Mouse (Mus musculus) lung, embryonic 15.5 days (tissue): ENCODE data around the gene Tubb4a. TPM values are rescaled to one million over a fixed set of nuclear protein-coding genes. Genes with fewer than 3 reads are reported as not detected.
A peak's percentile ranks its signal among the peaks of the same experiment; 100 is the strongest.

Source experiments
- ATAC-seq: fragments of 200-750 bp; cut with Nextera tagmentation; 2 replicates; pipeline ENCODE4 v1.8.0; 2017; ENCODE audit warnings: moderate number of reproducible peaks, borderline replicate concordance; ENCODE audit not compliant: low FRiP score, low TSS enrichment; ENCODE audit errors: extremely low read depth
- H3K27ac ChIP-seq: fragments of 300-500 bp; sonication (generic); 2 replicates; pipeline ENCODE4 v1.5.1; 2015; ENCODE audit warnings: moderate library complexity, mild to moderate bottlenecking, inconsistent platforms
- H3K27me3 ChIP-seq: fragments of 300-500 bp; sonication (generic); 2 replicates; pipeline ENCODE4 v1.6.1; 2015; ENCODE audit warnings: inconsistent platforms
- H3K36me3 ChIP-seq: fragments of 300-500 bp; sonication (generic); 2 replicates; pipeline ENCODE4 v1.6.1; 2015; ENCODE audit warnings: inconsistent platforms
- H3K4me1 ChIP-seq: fragments of 300-500 bp; sonication (generic); 2 replicates; pipeline ENCODE4 v1.6.1; 2015; ENCODE audit warnings: inconsistent platforms
- H3K4me2 ChIP-seq: fragments of 300-500 bp; sonication (generic); 2 replicates; pipeline ENCODE4 v1.6.1; 2015; ENCODE audit warnings: inconsistent platforms, mild to moderate bottlenecking, moderate library complexity
- H3K4me3 ChIP-seq: fragments of 300-500 bp; sonication (generic); 2 replicates; pipeline ENCODE4 v1.5.1; 2015; ENCODE audit warnings: mild to moderate bottlenecking, inconsistent platforms
- H3K9ac ChIP-seq: fragments of 300-500 bp; sonication (generic); 2 replicates; pipeline ENCODE4 v1.6.1; 2015; ENCODE audit warnings: inconsistent platforms
- H3K9me3 ChIP-seq: fragments of 300-500 bp; sonication (generic); 2 replicates; pipeline ENCODE4 v1.6.1; 2016; ENCODE audit warnings: inconsistent platforms
- WGBS: fragments of 180-500 bp; shearing (Covaris S2); methylation state at CpG from one replicate; pipeline ENCODE4 v1.1.7; 2015; 5-methylcytosine and 5-hydroxymethylcytosine counted together
- polyA plus RNA-seq: library from polyadenylated mRNA; unstranded; fragments of >200 nt; fragmentation: Nextera tagmentation; extraction: Ambion mirVana; gene quantifications from 2 replicates; pipeline ENCODE4 v1.2.1, GENCODE M21; 2015

Tubb4a gene
- polyA plus RNA-seq, 1 experiment from 2014 or later, result 17.5 TPM

DNA sequence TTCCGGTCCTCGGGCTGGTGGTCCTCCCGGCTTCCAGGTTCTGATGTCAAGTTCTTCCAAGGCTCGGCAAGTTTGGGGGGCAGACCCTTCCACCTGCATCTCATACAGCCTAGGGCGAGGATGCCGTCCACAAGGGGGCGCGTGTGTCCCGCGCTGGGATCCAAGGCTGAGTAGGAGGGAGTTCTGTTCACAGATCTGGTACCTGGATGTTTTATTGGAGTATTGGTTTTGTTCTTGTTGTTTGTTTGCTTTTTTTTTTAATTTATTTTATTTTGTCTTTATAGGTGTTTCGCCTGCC, 9.0 kb upstream of the Tubb4a start:
- H3K9ac ChIP-seq, result no peak overlapping the region
- no peak overlapping the region for H3K27ac ChIP-seq
- 1% methylated on average over 11 of the region's 11 CpGs for WGBS
- no peaks in the 10 kb centered on the region for H3K9me3 ChIP-seq
- peak overlapping the region; percentile 54 for H3K4me2 ChIP-seq
- H3K27me3 ChIP-seq, result no peaks in the 10 kb centered on the region
- peak overlapping the region; percentile 17 for H3K4me3 ChIP-seq
- no peaks in the 10 kb centered on the region for H3K36me3 ChIP-seq
- H3K4me1 ChIP-seq, result peaks cover 9% of the 10 kb centered on the region
- ATAC-seq, result peak; percentile 73; the same call in 1 of the 2 replicates

DNA sequence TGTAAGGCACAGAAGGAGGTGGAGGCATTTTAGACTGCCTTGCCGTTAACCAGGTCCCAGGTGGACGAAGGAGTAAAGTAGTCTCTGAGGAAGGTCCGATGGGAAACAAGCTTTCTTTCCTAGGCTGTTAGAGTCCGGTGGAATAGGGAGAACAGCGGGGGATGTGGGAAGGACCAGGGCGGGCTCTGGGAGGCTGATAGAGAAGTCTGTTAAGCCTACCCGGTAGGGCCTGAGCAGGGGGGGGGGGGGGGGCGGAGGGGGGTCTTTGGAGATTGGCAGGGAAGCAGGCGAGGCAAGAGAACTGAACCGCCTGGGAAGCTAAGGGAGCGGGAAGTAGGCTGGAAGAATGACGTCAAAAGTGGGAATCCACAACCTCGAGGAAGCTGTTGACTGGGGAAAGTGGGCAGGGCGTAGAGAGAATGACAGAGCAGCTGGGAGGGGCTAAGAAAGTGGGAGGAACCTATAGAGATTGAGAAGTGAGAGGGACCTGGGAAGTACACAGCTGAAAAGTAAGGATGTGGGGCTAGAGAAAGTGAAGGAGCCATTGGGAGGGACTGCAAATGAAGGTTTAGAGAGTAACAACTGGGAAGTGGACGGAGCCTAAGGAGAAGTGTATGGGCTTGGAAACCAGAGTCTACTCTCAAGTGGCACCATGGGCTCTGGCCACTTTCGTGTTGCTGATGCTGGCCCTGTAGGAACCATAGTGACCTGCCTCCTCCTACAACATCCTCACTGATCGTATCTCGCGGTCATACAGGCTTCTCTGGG, 8.5 kb upstream of the Tubb4a start:
- Histone ChIP-seq H3K36me3 (no peaks in the 10 kb centered on the region), H3K27me3 (no peaks in the 10 kb centered on the region), H3K9me3 (no peaks in the 10 kb centered on the region), H3K9ac (no peak overlapping the region), H3K4me1 (peaks cover 9% of the 10 kb centered on the region), H3K27ac (no peak overlapping the region), H3K4me3 (peak overlapping the region; percentile 17), H3K4me2 (peak overlapping the region; percentile 54)
- ATAC-seq, result peak; percentile 80; the same call in 1 of the 2 replicates
- WGBS, result 2% methylated on average over 18 of the region's 19 CpGs

DNA sequence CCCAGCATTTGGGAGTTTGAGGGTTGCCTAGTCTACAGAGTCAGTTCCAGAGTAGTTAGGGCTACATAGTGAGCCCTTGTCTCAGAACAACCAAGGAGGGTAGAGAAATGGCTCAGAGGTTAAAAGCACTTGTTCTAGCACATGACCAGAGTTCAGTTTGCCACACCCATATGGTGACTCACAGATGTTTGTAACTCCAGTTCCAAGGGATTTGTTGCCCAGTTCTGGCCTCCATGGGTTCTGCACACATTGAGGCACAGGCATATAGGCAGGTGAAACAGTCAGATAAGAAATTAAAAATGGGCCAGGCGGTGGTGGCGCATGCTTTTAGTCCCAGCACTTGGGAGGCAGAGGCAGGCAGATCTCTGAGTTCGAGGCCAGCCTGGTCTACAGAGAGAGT, 6.6 kb upstream of the Tubb4a start:
- H3K4me1 ChIP-seq, result peaks cover 9% of the 10 kb centered on the region
- ATAC-seq, result no peak
- H3K9ac ChIP-seq, result no peak overlapping the region
- no peaks in the 10 kb centered on the region for H3K9me3 ChIP-seq
- H3K27ac ChIP-seq, result no peak overlapping the region
- H3K4me3 ChIP-seq, result no peak overlapping the region
- H3K27me3 ChIP-seq, result no peaks in the 10 kb centered on the region
- H3K36me3 ChIP-seq, result no peaks in the 10 kb centered on the region
- WGBS, result 87% methylated on average over 3 of the region's 3 CpGs
- H3K4me2 ChIP-seq, result no peak overlapping the region

DNA sequence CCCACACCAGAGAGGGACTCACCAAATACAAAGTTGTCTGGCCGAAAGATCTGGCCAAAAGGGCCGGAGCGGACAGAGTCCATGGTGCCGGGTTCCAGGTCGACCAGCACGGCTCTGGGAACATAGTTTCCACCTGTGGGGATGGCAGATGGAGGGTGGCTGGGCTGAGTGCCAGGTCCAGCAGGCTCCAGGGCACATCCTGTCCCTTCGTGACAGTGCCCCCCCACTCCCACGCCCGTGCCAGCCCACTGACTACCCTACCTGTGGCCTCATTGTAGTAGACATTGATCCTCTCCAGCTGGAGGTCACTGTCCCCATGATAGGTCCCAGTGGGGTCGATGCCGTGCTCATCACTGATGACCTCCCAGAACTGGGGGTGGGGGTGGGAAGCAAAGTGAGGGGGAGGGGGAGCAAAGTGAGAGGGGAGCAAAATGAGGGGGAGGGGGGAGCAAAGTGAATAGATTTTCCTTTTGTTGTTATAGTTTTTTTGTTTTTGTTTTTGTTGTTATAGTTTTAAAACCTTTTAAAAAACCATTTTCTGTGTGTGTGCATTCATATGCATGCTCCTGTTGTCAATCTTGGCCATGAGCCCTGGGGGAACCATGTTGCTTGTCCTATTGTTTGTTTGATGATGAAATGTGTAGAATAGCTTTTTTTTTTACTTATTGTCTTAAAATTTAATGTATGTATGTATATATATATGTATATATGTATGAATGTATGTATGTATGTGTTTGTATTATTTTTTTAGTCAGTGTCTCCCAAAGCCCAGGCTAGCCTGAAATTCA, 1.4 kb downstream of the Tubb4a start:
- Histone ChIP-seq H3K27me3 (peaks cover 11% of the 10 kb centered on the region; the same call in 1 of the 2 replicates), H3K4me1 (peaks cover 10% of the 10 kb centered on the region), H3K36me3 (no peaks in the 10 kb centered on the region), H3K9ac (no peak overlapping the region), H3K27ac (no peak overlapping the region), H3K4me2 (no peak overlapping the region), H3K4me3 (no peak overlapping the region), H3K9me3 (no peaks in the 10 kb centered on the region)
- no peak for ATAC-seq
- 79% methylated on average over 11 of the region's 11 CpGs for WGBS

DNA sequence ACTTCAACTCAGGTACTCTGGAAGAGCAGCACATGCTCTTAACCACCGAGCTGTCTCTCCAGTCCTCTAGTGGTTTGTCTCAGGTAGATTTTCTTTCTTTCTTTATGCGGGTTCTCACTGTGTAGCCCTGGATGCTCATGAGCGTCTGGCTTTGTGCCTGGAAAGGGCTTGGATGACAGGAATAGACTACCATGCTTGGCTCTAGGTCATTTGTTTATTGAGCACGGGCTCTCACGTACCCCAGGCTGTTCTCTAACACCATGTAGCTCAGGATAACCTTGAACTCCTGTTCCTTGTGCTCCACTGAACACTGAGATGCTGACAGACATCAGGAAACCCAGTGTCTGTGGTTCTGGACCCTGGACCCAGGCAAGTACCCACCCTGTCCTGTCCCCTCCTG, 5.1 kb downstream of the Tubb4a start:
- 68% methylated on average over 5 of the region's 5 CpGs for WGBS
- H3K36me3 ChIP-seq, result no peaks in the 10 kb centered on the region
- ATAC-seq, result no peak
- H3K4me1 ChIP-seq, result peaks cover 9% of the 10 kb centered on the region
- H3K4me3 ChIP-seq, result no peak overlapping the region
- no peak overlapping the region for H3K27ac ChIP-seq
- H3K27me3 ChIP-seq, result 0 out of 2 replicates have a peak, but pooled peaks cover 7% of the 10 kb centered on the region
- H3K9me3 ChIP-seq, result no peaks in the 10 kb centered on the region
- no peak overlapping the region for H3K9ac ChIP-seq
- H3K4me2 ChIP-seq, result no peak overlapping the region

DNA sequence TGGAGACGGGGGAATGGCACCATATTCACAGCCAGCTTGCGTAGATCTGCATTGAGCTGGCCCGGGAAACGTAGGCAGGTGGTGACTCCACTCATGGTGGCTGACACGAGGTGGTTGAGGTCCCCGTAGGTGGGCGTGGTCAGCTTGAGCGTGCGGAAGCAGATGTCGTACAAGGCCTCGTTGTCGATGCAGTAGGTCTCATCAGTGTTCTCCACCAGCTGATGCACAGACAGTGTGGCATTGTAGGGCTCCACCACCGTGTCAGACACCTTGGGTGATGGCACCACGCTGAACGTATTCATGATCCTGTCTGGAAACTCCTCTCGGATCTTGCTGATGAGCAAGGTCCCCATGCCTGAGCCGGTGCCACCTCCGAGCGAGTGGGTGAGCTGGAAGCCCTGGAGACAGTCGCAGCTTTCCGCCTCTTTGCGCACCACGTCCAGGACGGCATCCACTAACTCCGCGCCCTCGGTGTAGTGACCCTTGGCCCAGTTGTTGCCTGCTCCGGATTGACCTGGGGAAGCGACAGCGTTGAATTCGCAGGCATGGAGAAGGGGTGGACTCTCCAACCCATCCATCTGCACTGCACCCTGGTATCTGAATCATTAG, 6.2 kb downstream of the Tubb4a start:
- no peaks in the 10 kb centered on the region for H3K4me1 ChIP-seq
- no peak overlapping the region for H3K9ac ChIP-seq
- H3K36me3 ChIP-seq, result no peaks in the 10 kb centered on the region
- H3K9me3 ChIP-seq, result no peaks in the 10 kb centered on the region
- ATAC-seq, result no peak
- H3K27me3 ChIP-seq, result no peaks in the 10 kb centered on the region
- 92% methylated on average over 31 of the region's 31 CpGs for WGBS
- no peak overlapping the region for H3K4me3 ChIP-seq
- no peak overlapping the region for H3K27ac ChIP-seq
- H3K4me2 ChIP-seq, result no peak overlapping the region

DNA sequence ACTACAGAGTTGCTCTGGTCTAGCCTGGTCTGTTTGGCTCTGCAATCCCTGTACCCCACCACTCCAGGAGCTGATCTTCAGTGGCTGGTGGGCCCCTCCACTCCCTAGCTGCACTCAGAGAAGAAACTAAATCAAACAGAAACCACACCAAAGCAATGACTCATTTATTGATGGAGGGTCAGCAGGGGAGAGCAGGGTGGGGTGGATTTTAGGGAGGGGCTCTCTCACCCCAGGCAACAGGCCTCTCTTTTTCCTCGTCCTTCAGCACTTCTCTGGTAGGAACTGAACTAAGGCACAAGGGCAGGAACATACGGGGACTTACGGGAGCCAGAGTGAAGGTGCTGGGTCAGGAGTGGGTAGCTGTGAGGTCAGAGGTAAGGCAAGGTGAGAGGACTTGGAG, 7.7 kb downstream of the Tubb4a start:
- WGBS, result 61% methylated on average over 3 of the region's 3 CpGs
- H3K4me3 ChIP-seq, result no peak overlapping the region
- H3K9ac ChIP-seq, result no peak overlapping the region
- ATAC-seq, result no peak
- no peak overlapping the region for H3K4me2 ChIP-seq
- H3K36me3 ChIP-seq, result no peaks in the 10 kb centered on the region
- H3K9me3 ChIP-seq, result no peaks in the 10 kb centered on the region
- no peaks in the 10 kb centered on the region for H3K4me1 ChIP-seq
- H3K27ac ChIP-seq, result no peak overlapping the region
- H3K27me3 ChIP-seq, result no peaks in the 10 kb centered on the region

- 28% methylated on average over 6 of the region's 6 CpGs for WGBS
- H3K36me3 ChIP-seq, result no peaks in the 10 kb centered on the region
- no peaks in the 10 kb centered on the region for H3K27me3 ChIP-seq
- H3K9me3 ChIP-seq, result no peaks in the 10 kb centered on the region
- no peak within 1 kb of the TSS for H3K9ac ChIP-seq
- no peak; the same call in 1 of the 2 replicates for ATAC-seq
- H3K27ac ChIP-seq, result no peak within 1 kb of the TSS
- H3K4me3 ChIP-seq, result no peak within 1 kb of the TSS
- H3K4me2 ChIP-seq, result no peak within 1 kb of the TSS
- H3K4me1 ChIP-seq, result no peaks in the 10 kb centered on the region
Observed at GRCm38 (mm10) chr17:57078336-57078735, 9.2 kb downstream of the Tubb4a start, which contains the start of gene Dennd1c. Dennd1c (minus strand) TSS chr17:57078514.

DNA sequence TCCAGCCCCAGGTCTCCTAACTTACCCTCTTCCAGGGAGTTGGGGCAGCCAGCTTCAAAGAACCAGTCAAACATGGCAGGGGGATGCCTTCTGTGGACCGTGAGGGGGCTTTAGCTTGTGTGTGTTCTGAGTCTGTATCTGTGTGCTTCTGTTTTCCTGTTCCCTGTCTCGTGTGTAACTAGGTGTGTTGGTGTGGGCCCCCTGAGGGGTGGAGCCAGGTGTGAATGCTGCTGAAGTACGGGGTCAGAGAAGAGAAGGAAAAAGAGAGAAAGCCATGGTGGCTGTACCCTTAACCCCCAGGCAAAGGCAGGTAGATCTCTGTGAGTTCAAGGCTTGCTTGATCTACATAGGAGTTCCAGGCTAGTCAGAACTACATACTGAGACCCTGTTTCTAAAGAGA, 10.7 kb downstream of the Tubb4a start:
- no peak overlapping the region for H3K4me2 ChIP-seq
- ATAC-seq, result no peak
- H3K9ac ChIP-seq, result no peak overlapping the region
- H3K27ac ChIP-seq, result no peak overlapping the region
- no peaks in the 10 kb centered on the region for H3K9me3 ChIP-seq
- H3K4me3 ChIP-seq, result no peak overlapping the region
- H3K36me3 ChIP-seq, result no peaks in the 10 kb centered on the region
- no peaks in the 10 kb centered on the region for H3K27me3 ChIP-seq
- no peaks in the 10 kb centered on the region for H3K4me1 ChIP-seq
- 38% methylated on average over 3 of the region's 3 CpGs for WGBS

DNA sequence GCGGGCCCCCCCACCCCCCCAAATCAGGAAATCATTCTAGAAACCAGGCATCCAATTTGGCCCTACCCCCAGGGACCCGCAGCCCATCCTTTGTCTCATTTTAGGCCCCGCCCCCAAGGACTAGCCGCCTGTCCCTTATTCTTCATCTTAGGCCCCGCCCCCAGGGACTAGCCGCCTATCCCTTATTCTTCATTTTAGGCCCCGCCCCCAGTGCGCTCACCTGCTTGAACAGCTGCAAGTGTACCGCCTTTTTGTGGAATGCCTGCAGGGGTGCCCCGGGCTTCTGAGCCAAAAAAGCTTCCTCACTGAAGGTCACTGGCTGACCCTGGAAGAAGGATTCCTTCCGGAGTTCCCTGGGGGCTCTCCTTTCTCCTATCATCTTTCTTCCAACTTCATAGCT, 16.9 kb downstream of the Tubb4a start:
- no peaks in the 10 kb centered on the region for H3K36me3 ChIP-seq
- no peaks in the 10 kb centered on the region for H3K9me3 ChIP-seq
- no peak overlapping the region for H3K9ac ChIP-seq
- WGBS, result 5% methylated on average over 11 of the region's 11 CpGs
- no peak overlapping the region for H3K27ac ChIP-seq
- peak; percentile 70; the same call in 1 of the 2 replicates for ATAC-seq
- H3K4me3 ChIP-seq, result peak overlapping the region; percentile 30
- peaks cover 9% of the 10 kb centered on the region; the same call in 1 of the 2 replicates for H3K27me3 ChIP-seq
- H3K4me1 ChIP-seq, result no peaks in the 10 kb centered on the region
- peak overlapping the region; percentile 48 for H3K4me2 ChIP-seq

GRCm38 (mm10) chr17:57070272-57070671, 17.3 kb downstream of the Tubb4a start:
- Histone ChIP-seq H3K27me3 (peaks cover 9% of the 10 kb centered on the region; the same call in 1 of the 2 replicates), H3K4me3 (peak overlapping the region; percentile 30), H3K4me2 (peak overlapping the region; percentile 48), H3K36me3 (no peaks in the 10 kb centered on the region), H3K27ac (peak overlapping the region; percentile 64), H3K9ac (0 out of 2 replicates have a peak overlapping the region, but pooled peaks have one; percentile 13), H3K4me1 (no peaks in the 10 kb centered on the region), H3K9me3 (no peaks in the 10 kb centered on the region)
- 17% methylated on average over 9 of the region's 9 CpGs for WGBS
- ATAC-seq, result no peak

GRCm38 (mm10) chr17:57066908-57067307, 20.7 kb downstream of the Tubb4a start:
- Histone ChIP-seq H3K36me3 (no peaks in the 10 kb centered on the region), H3K4me1 (no peaks in the 10 kb centered on the region), H3K9ac (no peak overlapping the region), H3K27me3 (peaks cover 27% of the 10 kb centered on the region), H3K9me3 (no peaks in the 10 kb centered on the region), H3K4me2 (no peak overlapping the region), H3K4me3 (no peak overlapping the region), H3K27ac (no peak overlapping the region)
- WGBS, result 53% methylated on average over 5 of the region's 5 CpGs
- no peak for ATAC-seq
